Mouse (Mus musculus) testis, adult 2 months (tissue): ENCODE data around the gene Sycp3.

ENCODE experiments used
- CTCF ChIP-seq: fragments of 200-500 bp; IDR thresholded peaks from 2 replicates; pipeline ENCODE4 v1.5.1; 2012; ENCODE audit warnings: low read depth, mild to moderate bottlenecking, inconsistent platforms, low read length, moderate library complexity; ENCODE audit not compliant: control insufficient read depth, insufficient read depth, insufficient replicate concordance
- POLR2A ChIP-seq: fragments of 200-500 bp; IDR thresholded peaks from 2 replicates; pipeline ENCODE4 v1.6.1; 2012; ENCODE audit warnings: low read depth, mild to moderate bottlenecking, inconsistent platforms, low read length, moderate library complexity; ENCODE audit not compliant: control insufficient read depth

- TF ChIP-seq POLR2A (no peak), CTCF (no peak)
These were observed 52.0 kb downstream of the Sycp3 start for GRCm38 (mm10) chr10:88511355-88511754.
